Mouse (Mus musculus) olfactory bulb, adult 2 months (tissue): ENCODE measurements around the gene Fam81b. TPM values are rescaled to one million over a fixed set of nuclear protein-coding genes. Genes with fewer than 3 reads are reported as not detected.

Source experiments
- H3K27ac ChIP-seq: fragments of 200-500 bp; 2 replicates; pipeline ENCODE4 v1.5.1; 2012; ENCODE audit warnings: low read depth, low read length; ENCODE audit not compliant: insufficient read depth
- H3K4me1 ChIP-seq: fragments of 200-500 bp; 2 replicates; pipeline ENCODE4 v1.6.1; 2012; ENCODE audit warnings: low read length; ENCODE audit not compliant: control insufficient read depth, insufficient read depth
- H3K4me3 ChIP-seq: fragments of 200-500 bp; 2 replicates; pipeline ENCODE4 v1.5.1; 2012; ENCODE audit warnings: mild to moderate bottlenecking, low read depth, low read length, moderate library complexity; ENCODE audit not compliant: insufficient read depth
- CTCF ChIP-seq: fragments of 200-500 bp; IDR thresholded peaks from 2 replicates; pipeline ENCODE4 v1.5.1; 2012; ENCODE audit warnings: low read depth, mild to moderate bottlenecking, low read length, moderate library complexity; ENCODE audit not compliant: insufficient read depth
- POLR2A ChIP-seq: fragments of 200-500 bp; IDR thresholded peaks from 2 replicates; pipeline ENCODE4 v1.6.1; 2012; ENCODE audit warnings: mild to moderate bottlenecking, low read depth, low read length, moderate library complexity; ENCODE audit not compliant: insufficient read depth
- WGBS: fragments of 180-500 bp; shearing (Covaris S2); methylation state at CpG from one replicate; pipeline ENCODE4 v1.1.7; 2018; 5-methylcytosine and 5-hydroxymethylcytosine counted together
- polyA plus RNA-seq: library from polyadenylated mRNA; stranded (reverse); fragments of >200 nt; gene quantifications from 2 replicates; pipeline ENCODE4 v1.2.4, GENCODE M21; 2012; ENCODE audit warnings: low replicate concordance; ENCODE audit not compliant: missing spikeins, insufficient read depth, insufficient read length

Gene Fam81b
- polyA plus RNA-seq, 1 experiment, result not detected

GRCm38 (mm10) chr13:76199943-76200342 lies 104.9 kb downstream of the Fam81b start:
- TF ChIP-seq POLR2A, result no peak
- no peak for TF ChIP-seq CTCF
- no peaks in the 10 kb centered on the region for H3K4me1 ChIP-seq
- no peak overlapping the region for H3K4me3 ChIP-seq
- 87% methylated on average over 4 of the region's 4 CpGs for WGBS
- H3K27ac ChIP-seq, result no peak overlapping the region

GRCm38 (mm10) chr13:76197297-76197848 lies 107.5 kb downstream of the Fam81b start:
- TF ChIP-seq POLR2A (no peak), CTCF (no peak)
- Histone ChIP-seq H3K27ac (no peak overlapping the region), H3K4me3 (no peak overlapping the region), H3K4me1 (peaks cover 4% of the 10 kb centered on the region)
- WGBS, result 71% methylated on average over 3 of the region's 3 CpGs

GRCm38 (mm10) chr13:76195431-76196138 lies 109.3 kb downstream of the Fam81b start:
- Histone ChIP-seq H3K4me1 (peaks cover 4% of the 10 kb centered on the region), H3K4me3 (no peak overlapping the region), H3K27ac (no peak overlapping the region)
- no peak for TF ChIP-seq CTCF
- TF ChIP-seq POLR2A, result no peak
- 91% methylated on average over 8 of the region's 8 CpGs for WGBS

GRCm38 (mm10) chr13:76194937-76195336 lies 109.9 kb downstream of the Fam81b start:
- no peak overlapping the region for H3K27ac ChIP-seq
- no peak for TF ChIP-seq CTCF
- no peak for TF ChIP-seq POLR2A

GRCm38 (mm10) chr13:76190273-76190672 lies 114.6 kb downstream of the Fam81b start:
- TF ChIP-seq POLR2A, result no peak
- no peak for TF ChIP-seq CTCF
- Histone ChIP-seq H3K27ac (no peak overlapping the region), H3K4me1 (peaks cover 4% of the 10 kb centered on the region), H3K4me3 (no peak overlapping the region)
- WGBS, result 74% methylated on average over 3 of the region's 3 CpGs

More at GRCm38 (mm10) chr13:76194937-76195336, 109.9 kb downstream of the Fam81b start:
- no peak overlapping the region for H3K4me3 ChIP-seq
- peaks cover 4% of the 10 kb centered on the region for H3K4me1 ChIP-seq

- Histone ChIP-seq H3K4me1 (peaks cover 4% of the 10 kb centered on the region), H3K4me3 (no peak overlapping the region), H3K27ac (no peak overlapping the region)
- WGBS, result 85% methylated on average over 3 of the region's 3 CpGs
- TF ChIP-seq CTCF (no peak), POLR2A (no peak)
These were observed 115.7 kb downstream of the Fam81b start for GRCm38 (mm10) chr13:76189190-76189589.

- Histone ChIP-seq H3K4me3 (no peak overlapping the region), H3K4me1 (no peaks in the 10 kb centered on the region), H3K27ac (no peak overlapping the region)
- 95% methylated on average over 5 of the region's 5 CpGs for WGBS
- no peak for TF ChIP-seq POLR2A
- TF ChIP-seq CTCF, result no peak
These were observed 117.2 kb downstream of the Fam81b start for GRCm38 (mm10) chr13:76187651-76188050.

- Histone ChIP-seq H3K4me1 (no peaks in the 10 kb centered on the region), H3K4me3 (no peak overlapping the region), H3K27ac (no peak overlapping the region)
- WGBS, result 83% methylated on average over 5 of the region's 5 CpGs
- TF ChIP-seq POLR2A, result no peak
- TF ChIP-seq CTCF, result no peak
These were observed 126.2 kb downstream of the Fam81b start for GRCm38 (mm10) chr13:76178700-76179099.

DNA sequence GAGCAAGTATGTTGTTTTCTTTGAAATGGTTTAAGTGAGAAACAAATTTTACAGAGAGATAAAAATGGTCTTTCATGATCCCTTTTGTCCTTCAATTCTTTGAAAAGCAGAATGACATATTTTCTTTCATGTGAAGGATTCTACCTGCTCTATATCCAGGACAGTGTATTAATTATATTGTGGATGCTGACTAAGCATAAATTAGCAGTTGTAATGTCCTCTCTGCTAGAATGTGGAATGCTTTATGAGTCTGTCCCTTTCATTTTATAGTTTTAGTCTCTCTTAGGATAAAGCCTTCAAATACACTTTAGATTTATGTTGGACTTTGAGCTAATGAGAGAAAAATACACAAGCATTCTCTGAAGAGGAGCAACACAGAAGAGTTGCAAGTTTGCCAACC lies 130.6 kb downstream of the Fam81b start:
- Histone ChIP-seq H3K4me1 (no peaks in the 10 kb centered on the region), H3K4me3 (no peak overlapping the region), H3K27ac (no peak overlapping the region)
- TF ChIP-seq POLR2A (no peak), CTCF (no peak)

- Histone ChIP-seq H3K27ac (no peak overlapping the region), H3K4me1 (no peaks in the 10 kb centered on the region), H3K4me3 (no peak overlapping the region)
- TF ChIP-seq CTCF (no peak), POLR2A (no peak)
- 91% methylated on average over 2 of the region's 2 CpGs for WGBS
These were observed 144.3 kb downstream of the Fam81b start for GRCm38 (mm10) chr13:76160587-76160986.
